Mouse (Mus musculus) adrenal gland (tissue): ENCODE results near the gene Snrnp35.
"Not testable (repeated sequence)": the region's sequence is repeated elsewhere in the genome, so short reads cannot be mapped to it uniquely, and the experiment has no call there.

Experiments
- intact Hi-C: fragments of 180-260 bp; cut with DNase I; formaldehyde crosslinking; loops from one replicate; pipeline ENCODE4 v1.15.1; 2025
- long read RNA-seq, 2 experiments: library from polyadenylated mRNA; unstranded; transcript quantifications; one replicate each; pipeline ENCODE4 v2.0.0; 2020; ENCODE audit warnings: borderline replicate concordance in 1 of 2; ENCODE audit not compliant: insufficient replicate concordance in 1 of 2

The Snrnp35 gene
- long read RNA-seq, experiment 1, partial matches to known transcripts = 0 of 2 reads
- long read RNA-seq, experiment 1, other reads (novel, unspliced or antisense) = 1 of 2 reads
- long read RNA-seq, experiment 2, partial matches to known transcripts = 0 of 4 reads
- long read RNA-seq, experiment 2, other reads (novel, unspliced or antisense) = 1 of 4 reads

DNA sequence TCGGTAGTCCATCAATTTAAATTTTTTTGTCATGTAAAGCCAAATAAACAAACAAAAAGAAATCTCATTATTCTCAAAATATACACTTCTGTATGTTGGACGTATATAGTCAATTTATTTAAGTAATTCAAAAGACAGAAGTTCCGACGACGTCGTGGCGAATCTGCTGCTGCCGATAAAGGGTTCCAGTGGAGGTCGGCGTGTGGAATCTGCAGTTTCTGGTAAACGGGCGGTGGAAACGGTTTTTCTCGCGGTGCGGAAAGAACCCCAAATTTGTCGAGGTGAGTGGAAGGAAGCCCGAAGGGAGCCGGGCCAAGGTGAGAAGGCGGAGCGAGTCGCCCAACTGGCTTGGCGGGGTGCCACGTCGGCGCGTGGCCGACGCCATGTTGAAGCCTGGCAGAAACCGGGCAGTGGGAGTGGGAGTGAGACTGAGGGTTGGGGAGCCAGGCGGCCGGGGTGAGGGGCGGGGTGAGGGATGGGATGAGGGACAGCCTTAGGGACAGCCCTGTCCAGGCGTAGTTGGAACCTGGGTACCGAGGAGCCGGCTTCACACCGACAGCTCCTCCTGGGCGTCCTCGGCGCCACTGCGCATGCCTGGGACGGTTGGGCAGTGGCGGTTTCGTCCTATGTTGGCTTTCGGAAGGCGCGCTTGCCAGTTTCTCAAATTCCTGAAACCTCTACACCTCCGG is at the start of gene Snrnp35:
Gene Snrnp35 (plus strand): TSS at position 169 of the 689 bp plus-strand sequence.
- intact Hi-C loops = no loop called here

DNA sequence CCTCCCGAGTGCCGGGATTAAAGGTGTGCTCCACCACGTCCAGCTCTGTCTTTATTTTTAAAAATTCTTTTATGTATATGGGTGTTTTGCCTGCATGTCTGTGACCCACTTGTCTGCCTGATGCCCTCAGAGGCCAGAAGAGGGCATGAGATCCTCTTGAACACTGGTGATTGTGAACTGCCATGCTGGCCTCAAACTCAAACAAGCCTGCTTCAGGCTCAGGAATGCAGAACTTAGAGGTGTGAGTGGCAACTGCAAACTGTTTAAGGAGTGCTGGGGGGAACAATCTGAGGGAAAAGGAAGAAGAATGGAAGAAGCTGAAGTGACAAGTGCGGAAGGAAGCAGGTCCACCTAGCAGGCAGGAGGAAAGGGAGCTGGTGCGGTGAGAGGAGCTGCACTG is 44.7 kb upstream of the Snrnp35 start:
- intact Hi-C loops = no loop called here

DNA sequence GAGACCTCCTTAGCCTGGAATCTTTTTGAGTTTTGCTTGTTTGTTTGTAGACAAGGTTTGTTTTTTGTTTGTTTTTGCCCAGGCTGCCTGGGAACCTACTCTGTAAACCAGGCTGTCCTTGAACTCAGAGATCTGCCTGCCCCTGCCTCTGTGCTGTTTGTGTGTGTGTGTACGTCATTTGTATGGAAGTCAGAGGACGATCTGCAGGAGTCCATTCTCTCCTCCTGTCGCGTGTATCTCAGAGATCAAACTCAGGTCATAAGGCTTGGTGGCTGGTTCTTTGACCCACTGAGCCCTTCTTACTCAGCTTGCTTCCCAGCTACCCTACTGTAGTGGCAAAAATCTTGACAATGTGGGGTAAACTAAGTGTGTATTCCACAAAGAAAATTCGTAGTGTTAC is 44.2 kb upstream of the Snrnp35 start:
- intact Hi-C loops = no loop called here

DNA sequence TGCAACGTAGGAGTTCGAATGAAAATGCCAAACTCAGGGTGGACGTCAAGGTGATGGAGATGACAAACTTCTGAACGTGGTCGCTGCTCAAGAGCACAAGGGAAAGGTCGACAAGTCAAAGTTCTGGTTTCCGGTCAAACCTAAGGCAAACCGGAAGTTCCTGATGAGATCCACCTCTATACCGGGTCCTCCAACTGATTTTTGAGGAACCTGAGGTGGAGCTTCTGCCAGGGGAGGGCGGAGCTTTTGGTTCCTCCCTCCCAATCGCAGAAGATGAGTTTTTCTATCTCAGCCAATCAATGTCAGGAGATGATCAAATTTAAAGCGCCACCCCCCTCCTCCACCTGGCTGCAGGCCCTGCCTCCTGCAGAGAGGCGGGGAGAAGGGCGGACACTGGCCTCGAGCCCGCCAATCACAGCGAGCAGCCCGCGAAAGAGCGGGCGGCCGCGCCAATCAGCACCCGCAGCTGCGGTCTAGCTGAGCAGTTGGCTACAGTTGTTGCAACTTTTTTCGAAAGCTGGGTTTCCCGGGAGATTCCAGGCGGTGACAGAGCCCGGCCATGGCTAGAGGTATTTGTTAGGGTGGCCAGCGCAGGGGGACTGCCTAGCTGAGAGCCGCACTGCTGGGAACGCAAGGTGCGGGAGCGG is 43.4 kb upstream of the Snrnp35 start, which contains the start of gene Kmt5a:
Gene Kmt5a (plus strand): TSS at position 484 of the 647 bp plus-strand sequence.
- intact Hi-C loops = no loop called here

DNA sequence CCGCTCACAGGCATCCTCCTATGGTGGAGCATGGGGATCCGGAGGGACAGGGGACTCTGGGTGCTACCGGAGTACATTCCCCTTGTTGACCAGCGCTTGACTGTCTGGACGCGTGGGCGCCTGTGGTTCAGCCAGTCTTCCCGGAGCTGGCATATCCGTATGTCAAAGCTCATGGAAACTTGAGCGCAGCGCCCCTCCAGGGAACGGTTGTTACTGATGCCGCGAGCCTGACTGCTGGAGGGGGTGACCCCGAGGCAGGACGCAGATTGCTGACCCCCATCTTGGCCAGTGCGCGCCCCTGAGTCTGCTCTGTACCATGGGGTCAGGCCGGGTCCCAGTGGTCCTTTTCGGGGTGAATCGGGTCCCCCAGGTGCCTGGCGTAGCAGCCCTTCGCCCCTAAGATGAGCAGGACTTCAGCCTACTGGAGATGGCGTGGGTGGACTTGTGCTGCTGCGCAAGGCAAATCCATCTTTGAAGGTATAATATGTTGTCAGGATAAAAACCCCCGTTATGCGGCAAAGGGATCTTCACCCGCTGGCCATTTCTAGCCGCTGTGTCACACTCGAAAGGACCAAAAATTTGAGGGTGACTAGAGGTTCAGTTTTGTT is 42.7 kb upstream of the Snrnp35 start:
- intact Hi-C loops = no loop called here

DNA sequence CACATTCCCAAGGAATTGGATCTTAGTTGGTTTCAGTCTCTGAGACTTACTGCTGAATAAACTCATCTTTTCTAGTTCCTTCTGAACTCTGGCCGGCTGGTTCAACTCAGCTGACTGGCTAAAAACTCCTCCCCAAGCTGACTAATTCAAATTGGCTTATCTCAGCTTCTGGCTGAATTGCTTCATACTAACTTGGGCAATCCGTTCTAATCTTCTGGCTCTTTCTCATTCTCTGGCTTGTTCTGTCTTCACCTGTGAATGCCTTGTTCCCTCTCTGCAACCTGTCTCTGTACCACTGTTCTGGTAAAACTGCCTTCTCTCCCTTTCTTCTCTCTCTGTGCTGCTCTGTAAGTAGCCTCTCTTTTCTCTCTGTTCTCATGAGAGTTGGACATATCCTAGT is 40.3 kb upstream of the Snrnp35 start:
- intact Hi-C loops = no loop called here

DNA sequence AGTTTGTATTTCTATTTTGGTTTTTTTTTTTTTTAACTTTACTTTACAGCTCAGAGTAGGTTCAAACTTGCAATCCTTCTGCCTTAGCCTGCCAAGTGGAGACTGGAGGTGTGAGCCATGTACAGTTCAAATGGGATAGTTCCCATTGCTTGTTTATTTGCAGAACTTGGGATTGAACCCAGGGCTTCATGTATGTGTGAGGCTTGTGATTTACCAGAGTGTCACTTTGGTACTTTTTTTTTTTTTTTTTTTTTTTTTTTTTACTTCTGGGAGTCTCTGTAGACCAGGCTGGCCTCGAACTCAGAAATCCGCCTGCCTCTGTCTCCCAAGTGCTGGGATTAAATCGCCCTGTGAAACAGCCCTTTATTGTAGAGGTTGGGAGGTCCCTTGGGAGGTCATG is 38.7 kb upstream of the Snrnp35 start:
- intact Hi-C loops = no loop called here

DNA sequence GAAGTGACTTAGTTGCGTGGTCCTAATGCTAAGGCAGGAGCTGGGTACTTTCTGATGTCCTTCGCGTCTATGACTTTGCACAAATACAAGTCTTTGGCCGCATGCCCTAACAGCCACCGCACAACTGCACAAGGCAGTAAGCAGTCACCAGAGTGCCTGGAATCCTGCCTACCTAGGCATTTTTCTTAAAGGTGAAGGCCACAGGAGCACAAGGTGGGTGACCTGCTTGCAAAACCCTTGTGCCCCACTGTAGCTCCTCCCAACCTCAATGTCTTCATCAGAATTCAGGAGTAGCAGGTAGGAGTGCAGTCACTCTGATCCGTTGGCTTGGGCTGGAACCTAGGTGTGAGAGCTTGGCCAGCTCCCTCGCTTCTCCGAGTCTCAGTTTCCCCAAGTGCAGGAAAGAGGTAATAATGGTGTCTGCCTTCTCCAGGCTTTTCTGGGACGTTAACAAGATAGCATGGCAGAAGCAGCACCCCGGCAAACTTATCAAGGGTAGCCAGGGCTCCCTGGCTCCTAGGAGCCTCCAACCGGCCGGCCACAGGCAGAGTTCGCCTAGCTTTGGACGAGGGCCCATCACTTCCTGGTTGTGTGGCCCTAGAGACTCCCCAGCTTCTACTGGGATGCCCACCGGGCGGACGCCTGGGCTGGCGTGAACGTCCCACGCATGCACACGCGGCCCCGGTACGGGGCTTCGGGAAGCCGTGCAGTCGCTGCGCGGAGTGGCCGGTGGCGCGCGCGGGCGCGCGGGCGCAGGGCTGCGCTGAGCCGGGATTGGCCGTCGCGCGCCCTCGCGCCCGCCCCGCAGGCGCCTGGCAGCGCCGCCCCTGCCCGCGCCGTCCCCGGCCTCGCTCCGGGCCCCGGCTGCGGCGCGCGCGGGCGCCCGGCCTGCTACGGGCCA is 38.0 kb upstream of the Snrnp35 start:
- intact Hi-C loops = no loop called here

DNA sequence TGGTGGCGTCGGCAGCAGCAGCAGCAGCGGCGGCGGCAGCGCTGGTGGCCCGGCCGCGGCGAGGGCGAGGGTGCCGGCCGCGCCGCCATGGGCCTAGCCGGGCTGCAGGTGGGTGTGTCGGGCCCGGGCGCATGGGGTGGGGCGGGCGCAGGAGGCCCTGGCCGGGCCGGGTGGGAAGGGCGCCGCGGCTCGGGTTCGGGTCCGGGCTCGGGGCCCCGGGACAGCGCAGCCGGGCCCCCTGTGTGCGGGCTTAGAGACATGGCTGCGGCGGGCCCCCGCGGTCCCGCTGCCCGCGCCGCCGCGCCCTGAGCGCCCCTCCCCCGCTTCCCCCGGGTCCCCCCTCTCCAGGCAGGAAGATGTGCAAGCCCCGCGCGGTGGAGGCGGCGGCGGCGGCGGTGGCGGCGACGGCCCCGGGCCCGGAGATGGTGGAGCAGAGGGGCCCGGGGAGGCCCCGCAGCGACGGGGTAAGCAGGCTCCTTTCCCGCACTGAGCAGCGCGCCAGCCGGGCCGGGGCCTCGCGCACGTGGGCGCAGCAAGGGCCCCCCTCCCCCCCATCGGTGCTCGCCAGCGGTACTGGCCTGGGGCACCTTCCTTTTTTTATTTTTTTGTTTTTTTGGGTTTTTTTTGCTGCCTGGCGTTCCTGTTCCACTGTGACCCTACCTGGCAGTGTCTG is 37.2 kb upstream of the Snrnp35 start:
- intact Hi-C loops = loop anchor here (2.0 kb wide), 1 partner anchor 33 kb away; the partner anchor contains the start of gene Rilpl2

DNA sequence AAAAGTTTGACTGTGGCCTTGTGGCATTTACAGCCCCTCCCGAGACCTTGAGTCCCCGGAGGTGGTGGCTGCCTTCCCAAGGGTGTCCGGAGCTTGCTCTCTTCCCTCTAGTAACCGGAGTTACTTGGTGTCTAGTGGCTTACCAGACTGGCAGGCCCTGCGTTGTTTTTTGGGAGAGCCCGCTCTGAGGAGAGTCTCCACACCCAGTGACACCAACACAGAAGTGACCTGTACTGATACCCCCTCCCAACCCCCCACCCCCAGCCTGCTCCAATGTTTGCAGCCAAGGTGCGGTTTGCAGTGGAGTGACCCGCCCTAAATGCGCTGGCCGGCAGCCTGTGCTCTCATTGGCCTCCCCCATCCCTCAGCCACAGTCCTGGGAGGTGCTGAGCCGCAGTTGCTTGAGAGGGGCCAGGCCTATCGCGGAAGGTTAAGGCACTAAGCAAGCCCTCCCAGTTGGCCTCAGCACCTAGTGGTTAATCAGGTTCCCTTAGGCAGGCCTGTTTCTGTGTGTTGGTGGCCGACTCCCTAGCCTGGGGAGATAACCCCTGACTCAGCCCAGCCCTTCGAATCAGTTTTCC is 36.5 kb upstream of the Snrnp35 start:
- intact Hi-C loops = loop anchor here (2.0 kb wide), 1 partner anchor 32 kb away; the partner anchor contains the start of gene Rilpl2

DNA sequence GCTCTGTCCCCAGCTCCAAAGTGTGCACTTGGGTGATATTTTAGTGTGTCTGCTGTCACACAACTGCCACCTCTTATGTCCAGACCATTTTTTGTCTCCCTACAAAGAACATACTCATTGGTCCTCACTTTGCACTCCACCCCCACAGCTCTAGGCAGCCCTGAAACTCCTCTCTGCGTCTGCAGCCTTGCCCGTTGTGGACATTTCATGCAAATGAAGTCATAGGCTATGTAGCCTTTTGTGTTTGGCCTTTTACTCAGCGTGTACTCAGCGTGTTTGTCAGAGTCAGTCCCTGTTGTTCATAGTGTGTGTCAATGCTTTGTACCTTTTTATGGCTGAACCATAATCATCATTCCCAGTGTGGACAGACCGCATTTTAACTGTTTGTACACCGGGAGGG is 33.4 kb upstream of the Snrnp35 start:
- intact Hi-C loops = no loop called here

DNA sequence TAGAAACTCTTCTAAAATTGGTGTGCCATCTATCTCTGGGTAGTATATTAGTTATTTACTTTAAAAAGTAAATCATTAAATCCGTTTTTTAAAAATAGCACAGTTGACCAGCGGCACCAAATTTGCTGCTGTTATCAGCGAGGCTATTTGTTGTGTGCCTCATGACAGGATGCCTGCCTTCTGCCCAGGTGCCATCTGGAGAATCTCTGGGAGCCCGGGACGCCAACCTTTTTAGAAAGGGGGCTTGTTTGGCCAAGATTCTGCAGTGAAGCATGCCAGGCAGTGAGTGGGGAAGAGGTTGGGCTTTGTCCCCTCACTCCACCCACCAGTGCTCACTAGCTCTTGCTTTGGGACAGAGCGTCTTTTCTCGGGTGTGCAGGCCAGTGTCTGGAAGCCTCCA is 32.9 kb upstream of the Snrnp35 start:
- intact Hi-C loops = no loop called here

DNA sequence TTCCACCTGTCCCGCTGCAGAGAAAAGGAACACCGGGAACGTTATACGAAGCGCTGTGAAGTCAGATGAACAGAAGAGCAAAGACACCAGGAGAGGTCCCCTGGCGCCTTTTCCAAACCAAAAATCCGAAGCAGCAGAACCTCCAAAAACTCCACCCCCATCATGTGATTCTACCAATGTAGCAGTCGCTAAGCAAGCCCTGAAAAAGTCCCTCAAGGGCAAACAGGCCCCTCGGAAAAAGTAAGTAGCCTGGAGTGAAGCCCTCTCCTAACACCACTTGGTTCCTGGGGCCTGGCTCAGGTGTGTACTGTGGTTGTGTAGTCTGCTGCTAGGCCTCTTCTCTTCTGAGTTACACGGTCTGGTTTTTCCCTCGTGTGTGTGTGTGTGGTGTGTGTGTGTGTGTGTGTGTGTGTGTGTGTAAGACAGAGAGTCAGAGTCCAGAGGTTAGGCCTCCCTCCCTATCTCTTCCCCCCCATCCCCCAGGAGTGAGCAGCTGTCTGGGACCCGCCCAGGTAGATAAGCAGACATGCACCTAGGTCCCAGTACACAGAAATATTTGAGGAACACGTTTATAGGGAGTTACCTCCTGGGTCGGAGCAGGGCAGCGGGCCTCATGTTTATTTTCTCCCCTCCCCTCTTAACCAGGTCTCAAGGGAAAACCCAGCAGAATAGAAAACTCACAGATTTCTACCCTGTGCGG is 32.1 kb upstream of the Snrnp35 start:
- intact Hi-C loops = no loop called here

DNA sequence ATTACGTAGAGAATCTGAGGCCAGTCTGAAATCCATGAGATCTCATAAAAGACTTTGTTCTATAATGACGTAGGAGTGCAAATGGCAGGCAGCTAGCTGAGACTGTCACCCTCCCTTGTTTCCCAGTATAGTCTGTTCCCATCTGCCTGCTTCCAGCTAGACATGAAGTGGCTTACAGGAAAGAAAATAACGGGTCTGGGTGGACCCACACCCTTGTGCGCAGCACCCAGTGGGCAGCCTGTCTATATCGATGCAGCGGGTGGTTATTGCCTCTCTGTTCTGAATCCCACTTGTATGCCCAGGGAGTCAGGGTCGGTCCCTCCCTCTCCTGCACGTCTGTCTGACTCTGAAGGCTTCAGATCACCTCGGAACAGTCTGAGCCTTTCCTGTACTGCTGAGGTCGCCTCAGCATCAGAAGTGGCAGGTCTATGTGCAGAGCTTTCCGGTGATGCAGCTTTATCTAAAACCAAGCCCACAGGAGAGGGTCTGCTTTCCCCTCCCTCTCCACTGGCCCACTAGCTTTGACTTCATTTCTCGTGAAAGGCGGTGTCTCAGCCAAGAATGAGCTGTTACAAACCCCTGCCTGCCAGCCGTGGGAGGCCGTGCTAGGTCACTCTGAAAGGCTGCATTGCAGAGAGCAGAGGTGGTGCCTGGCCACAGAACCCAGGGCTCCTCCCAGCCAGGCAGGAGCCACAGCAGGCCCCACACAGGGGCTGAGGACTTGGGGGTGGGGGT is 30.3 kb upstream of the Snrnp35 start:
- intact Hi-C loops = no loop called here

DNA sequence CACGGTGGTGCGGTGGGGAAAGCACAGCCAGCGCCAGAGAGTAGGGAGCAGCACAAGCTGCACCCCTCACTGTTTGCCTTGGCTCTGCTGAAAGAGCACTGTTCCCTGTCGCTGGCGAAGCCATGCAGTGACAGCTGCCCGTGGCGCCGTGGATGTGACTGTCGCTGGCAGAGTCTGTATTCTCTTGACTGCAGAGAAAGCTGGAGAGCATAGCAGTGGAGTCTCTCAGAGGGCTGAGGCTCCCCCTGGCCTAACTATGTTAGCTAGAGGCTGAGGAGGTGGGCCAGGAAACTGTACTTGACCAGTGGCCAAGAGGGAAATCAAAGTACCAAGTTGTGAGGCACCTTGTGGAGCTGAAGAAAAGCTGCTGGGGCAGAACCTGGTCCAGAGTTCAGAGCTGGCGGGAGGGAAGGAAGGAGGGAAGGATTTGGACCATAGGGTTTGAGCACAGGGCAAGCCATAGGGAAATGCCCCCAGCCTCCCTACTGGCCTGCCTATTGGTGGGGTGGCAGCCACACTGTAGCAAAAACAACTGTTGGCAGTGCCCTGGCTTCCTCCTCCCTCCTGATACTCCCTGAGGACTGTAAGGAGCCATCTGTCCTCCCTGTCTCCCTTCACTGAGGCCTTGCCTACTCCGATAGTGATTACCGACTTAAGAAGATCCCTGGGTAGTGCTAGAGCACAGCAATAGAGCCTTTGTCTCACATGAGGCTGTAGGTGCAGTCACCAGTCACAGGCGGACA is 29.4 kb upstream of the Snrnp35 start:
- intact Hi-C loops = no loop called here

DNA sequence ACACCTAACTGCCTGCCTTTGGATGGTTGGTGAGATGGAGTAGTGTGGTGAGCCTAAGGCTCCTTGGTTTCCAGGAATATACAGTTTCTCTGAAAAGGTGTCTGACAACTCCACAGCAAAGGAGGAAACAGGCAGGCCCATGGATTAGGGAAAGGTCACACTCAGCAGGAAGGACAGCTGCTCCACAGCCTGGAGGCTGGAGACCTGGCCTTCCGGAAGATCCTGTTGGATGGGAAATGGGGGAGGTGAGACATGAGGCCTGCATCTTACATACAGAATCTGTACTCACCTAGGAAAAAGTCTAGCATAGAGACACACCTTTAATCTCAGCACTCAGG is 28.9 kb upstream of the Snrnp35 start:
- intact Hi-C loops = no loop called here

DNA sequence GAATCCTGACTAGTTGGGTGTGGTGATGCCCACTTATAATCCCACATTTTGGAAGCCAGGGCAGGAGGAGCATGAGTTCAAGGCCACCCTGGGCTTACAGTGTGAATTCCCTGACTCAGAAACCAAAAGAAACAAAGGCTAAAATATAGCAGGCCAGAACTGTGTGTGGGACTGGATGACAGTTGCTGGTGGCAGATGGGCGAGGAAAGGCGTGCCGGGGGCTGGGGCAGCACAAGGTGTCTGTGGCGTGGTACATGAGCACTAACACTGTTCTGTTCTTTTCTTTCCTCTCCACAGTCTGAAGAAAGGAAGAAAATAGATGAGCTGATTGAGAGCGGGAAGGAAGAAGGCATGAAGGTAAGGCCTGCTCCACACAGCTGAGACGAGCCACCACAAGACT is 26.2 kb upstream of the Snrnp35 start:
- intact Hi-C loops = no loop called here

DNA sequence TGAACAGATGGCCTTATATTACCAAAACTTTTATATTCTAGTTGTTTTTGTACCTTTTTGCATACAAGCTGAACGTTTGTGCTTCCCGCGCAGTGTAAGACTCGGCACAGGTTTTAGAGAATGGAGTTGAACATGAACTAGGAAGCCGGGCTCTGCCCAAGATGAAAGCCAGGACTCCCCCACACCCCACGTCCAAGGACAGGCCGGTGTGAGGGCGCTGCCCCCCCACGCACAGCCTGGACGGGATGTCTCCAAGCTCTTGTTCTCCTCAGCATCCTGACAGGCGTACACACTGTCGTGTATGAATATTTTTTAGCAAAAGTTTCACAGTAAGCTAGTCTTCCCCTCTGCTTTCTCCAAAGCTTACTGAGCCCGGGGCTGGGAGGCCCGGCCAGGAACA is 22.0 kb upstream of the Snrnp35 start:
- intact Hi-C loops = not testable (repeated sequence)
